Mouse (Mus musculus) midbrain, postnatal 0 days (tissue): Measurements from ENCODE around the gene Elk3. TPM values are rescaled to one million over a fixed set of nuclear protein-coding genes. Genes with fewer than 3 reads are reported as not detected.

ENCODE experiments used
- ATAC-seq: fragments of 200-750 bp; cut with Nextera tagmentation; 2 replicates; pipeline ENCODE4 v1.8.0; 2017; ENCODE audit warnings: moderate number of reproducible peaks, mild to moderate bottlenecking, moderate TSS enrichment, moderate library complexity; ENCODE audit not compliant: low FRiP score
- DNase-seq: peaks from one replicate; pipeline ENCODE4 v3.0.0-alpha.2; 2015; ENCODE audit warnings: low spot score
- H3K27ac ChIP-seq: fragments of 300-500 bp; sonication (generic); 2 replicates; pipeline ENCODE4 v1.5.1; 2014; ENCODE audit warnings: low read depth, mild to moderate bottlenecking, low read length, mixed read lengths
- H3K27me3 ChIP-seq: fragments of 300-500 bp; sonication (generic); 2 replicates; pipeline ENCODE4 v1.6.1; 2014; ENCODE audit warnings: low read length, control low read depth, mixed read lengths; ENCODE audit not compliant: insufficient read depth
- H3K36me3 ChIP-seq: fragments of 300-500 bp; sonication (generic); 2 replicates; pipeline ENCODE4 v1.6.1; 2014; ENCODE audit warnings: low read length, control low read depth, mixed read lengths; ENCODE audit not compliant: insufficient read depth
- H3K4me1 ChIP-seq: fragments of 300-500 bp; sonication (generic); 2 replicates; pipeline ENCODE4 v1.6.1; 2014; ENCODE audit warnings: mild to moderate bottlenecking, control low read depth, antibody characterized with exemption, low read length, mixed read lengths; ENCODE audit not compliant: insufficient read depth
- H3K4me2 ChIP-seq: fragments of 300-500 bp; sonication (generic); 2 replicates; pipeline ENCODE4 v1.6.1; 2014; ENCODE audit warnings: low read depth, mild to moderate bottlenecking, low read length, mixed read lengths; ENCODE audit not compliant: poor library complexity, severe bottlenecking
- H3K4me3 ChIP-seq: fragments of 300-500 bp; sonication (generic); 2 replicates; pipeline ENCODE4 v1.5.1; 2014; ENCODE audit warnings: low read depth, mild to moderate bottlenecking, low read length, moderate library complexity
- H3K9ac ChIP-seq: fragments of 300-500 bp; sonication (generic); replicated peaks from 2 replicates; pipeline ENCODE4 v1.6.1; 2014; ENCODE audit warnings: mild to moderate bottlenecking, low read length, moderate library complexity, mixed read lengths; ENCODE audit not compliant: poor library complexity, severe bottlenecking
- H3K9me3 ChIP-seq: fragments of 300-500 bp; sonication (generic); 2 replicates; pipeline ENCODE4 v1.6.1; 2016; ENCODE audit warnings: low read length, control low read depth
- CTCF ChIP-seq: IDR thresholded peaks from 2 replicates; pipeline ENCODE4 v1.5.1; 2016; ENCODE audit warnings: antibody characterized with exemption, mild to moderate bottlenecking
- WGBS: fragments of 180-500 bp; shearing (Covaris S2); extraction: QIAGEN DNeasy Blood & Tissue Kit; methylation state at CpG from one replicate; pipeline ENCODE4 v1.1.7; 2014; 5-methylcytosine and 5-hydroxymethylcytosine counted together
- polyA plus RNA-seq: library from polyadenylated mRNA; unstranded; fragments of >200 nt; fragmentation: Nextera tagmentation; extraction: Ambion mirVana; gene quantifications from 2 replicates; pipeline ENCODE4 v1.2.1, GENCODE M21; 2015
- total RNA-seq: library from RNA; depleted of rRNA; stranded (reverse); fragments of >200 nt; gene quantifications from 2 replicates; pipeline ENCODE4 v1.2.3, GENCODE M21; 2014

Gene Elk3
- total and polyA plus RNA-seq, 2 experiments from 2014 or later: 6.2 to 6.9 TPM

- 84% methylated on average over 16 of the region's 16 CpGs for WGBS
- H3K27me3 ChIP-seq: no peaks in the 10 kb centered on the region
- H3K4me3 ChIP-seq: no peak overlapping the region
- no peak overlapping the region for H3K4me2 ChIP-seq
- ATAC-seq (no peak), DNase-seq (no peak)
- H3K27ac ChIP-seq: no peak overlapping the region
- no peak overlapping the region for H3K9ac ChIP-seq
- no peaks in the 10 kb centered on the region for H3K4me1 ChIP-seq
- no peaks in the 10 kb centered on the region for H3K9me3 ChIP-seq
- H3K36me3 ChIP-seq: no peaks in the 10 kb centered on the region
- TF ChIP-seq CTCF: no peak
Observed at GRCm38 (mm10) chr10:93335828-93336461, 25.0 kb upstream of the Elk3 start.

DNA sequence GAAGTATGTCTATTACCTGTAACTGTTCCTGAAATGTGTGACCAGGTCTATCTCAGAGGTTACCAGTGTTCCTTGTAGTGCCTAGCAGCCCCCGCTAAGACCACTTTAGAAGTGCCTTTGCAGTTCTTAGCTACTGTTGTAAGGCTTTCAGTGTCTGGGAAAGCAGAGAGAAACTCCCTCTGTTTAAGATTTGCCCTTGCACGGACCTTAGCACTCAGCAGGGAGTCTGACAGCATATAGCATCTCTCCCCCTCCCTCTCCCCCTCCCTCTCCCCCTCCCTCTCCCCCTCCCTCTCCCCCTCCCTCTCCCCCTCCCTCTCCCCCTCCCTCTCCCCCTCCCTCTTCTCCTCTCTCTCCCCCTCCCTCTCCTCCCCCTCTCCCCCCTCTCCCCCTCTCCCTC is 24.1 kb upstream of the Elk3 start:
- WGBS: 42% methylated on average over 2 of the region's 2 CpGs
- ATAC-seq: no peak

GRCm38 (mm10) chr10:93333239-93333638 is 22.3 kb upstream of the Elk3 start:
- H3K27me3 ChIP-seq: no peaks in the 10 kb centered on the region
- no peaks in the 10 kb centered on the region for H3K4me1 ChIP-seq
- H3K36me3 ChIP-seq: no peaks in the 10 kb centered on the region
- WGBS: 84% methylated on average over 5 of the region's 5 CpGs
- TF ChIP-seq CTCF: no peak
- no peak for DNase-seq
- H3K4me3 ChIP-seq: no peak overlapping the region
- H3K9me3 ChIP-seq: no peaks in the 10 kb centered on the region
- no peak overlapping the region for H3K4me2 ChIP-seq
- ATAC-seq: no peak
- H3K9ac ChIP-seq: no peak overlapping the region
- no peak overlapping the region for H3K27ac ChIP-seq

More for the DNA sequence above, 24.1 kb upstream of the Elk3 start:
- Histone ChIP-seq H3K9me3 (no peaks in the 10 kb centered on the region), H3K36me3 (no peaks in the 10 kb centered on the region), H3K4me3 (no peak overlapping the region), H3K4me1 (no peaks in the 10 kb centered on the region), H3K27me3 (no peaks in the 10 kb centered on the region), H3K4me2 (no peak overlapping the region), H3K27ac (no peak overlapping the region), H3K9ac (no peak overlapping the region)
- DNase-seq: no peak
- no peak for TF ChIP-seq CTCF

DNA sequence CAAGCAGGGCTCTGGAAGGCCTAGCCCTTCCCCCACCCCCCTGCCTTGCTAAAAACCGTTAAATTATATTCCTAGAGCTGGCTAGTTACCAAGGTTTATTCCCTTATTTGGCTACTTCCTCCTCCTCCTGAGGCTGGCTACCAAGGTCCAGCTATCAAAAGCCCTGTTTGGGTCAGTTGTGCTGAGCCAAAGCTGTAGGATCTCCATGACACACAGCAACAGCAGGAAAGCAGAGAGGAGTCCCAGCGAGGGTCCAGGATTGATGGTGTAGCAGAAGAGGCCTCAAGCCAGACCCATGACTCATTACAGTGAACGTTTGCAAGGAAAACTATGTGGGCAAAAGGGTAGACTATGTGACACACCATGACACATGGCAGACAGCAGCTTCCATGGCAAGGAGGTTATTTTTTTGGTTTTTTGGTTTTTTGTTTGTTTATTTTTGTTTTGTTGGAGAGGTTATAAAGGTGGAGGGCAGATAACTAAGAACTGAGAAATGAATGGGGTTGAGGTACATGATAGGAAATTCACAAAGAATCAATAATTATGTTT is 21.4 kb upstream of the Elk3 start:
- H3K36me3 ChIP-seq: no peaks in the 10 kb centered on the region
- TF ChIP-seq CTCF: no peak
- H3K4me3 ChIP-seq: no peak overlapping the region
- H3K4me1 ChIP-seq: no peaks in the 10 kb centered on the region
- WGBS: 57% methylated on average over 3 of the region's 3 CpGs
- no peak overlapping the region for H3K4me2 ChIP-seq
- ATAC-seq (no peak), DNase-seq (no peak)
- no peaks in the 10 kb centered on the region for H3K27me3 ChIP-seq
- no peak overlapping the region for H3K27ac ChIP-seq
- H3K9ac ChIP-seq: no peak overlapping the region
- H3K9me3 ChIP-seq: no peaks in the 10 kb centered on the region

DNA sequence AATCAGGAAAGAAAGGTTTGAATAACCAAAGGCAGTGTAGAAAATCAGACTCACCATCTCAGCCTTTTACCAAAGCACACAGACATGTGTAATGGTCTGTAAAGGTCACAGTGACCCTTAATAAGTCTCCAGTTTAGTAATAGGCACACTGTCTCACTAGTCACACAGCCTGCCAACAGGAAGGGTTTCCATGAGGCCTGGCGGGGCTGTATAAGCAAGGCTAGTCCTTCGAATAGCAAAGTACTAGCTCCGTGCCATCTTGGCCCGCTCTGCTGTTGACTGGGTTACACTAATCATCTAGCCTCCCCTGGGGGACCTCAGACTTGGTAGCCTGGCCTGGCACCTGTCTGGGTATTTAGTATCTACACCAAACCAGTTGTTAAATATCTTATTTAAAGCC is 20.6 kb upstream of the Elk3 start:
- no peaks in the 10 kb centered on the region for H3K9me3 ChIP-seq
- no peak for TF ChIP-seq CTCF
- ATAC-seq (no peak), DNase-seq (no peak)
- no peak overlapping the region for H3K9ac ChIP-seq
- H3K4me3 ChIP-seq: no peak overlapping the region
- no peak overlapping the region for H3K27ac ChIP-seq
- H3K4me2 ChIP-seq: no peak overlapping the region
- H3K36me3 ChIP-seq: no peaks in the 10 kb centered on the region
- no peaks in the 10 kb centered on the region for H3K27me3 ChIP-seq
- 87% methylated on average over 4 of the region's 4 CpGs for WGBS
- H3K4me1 ChIP-seq: no peaks in the 10 kb centered on the region

DNA sequence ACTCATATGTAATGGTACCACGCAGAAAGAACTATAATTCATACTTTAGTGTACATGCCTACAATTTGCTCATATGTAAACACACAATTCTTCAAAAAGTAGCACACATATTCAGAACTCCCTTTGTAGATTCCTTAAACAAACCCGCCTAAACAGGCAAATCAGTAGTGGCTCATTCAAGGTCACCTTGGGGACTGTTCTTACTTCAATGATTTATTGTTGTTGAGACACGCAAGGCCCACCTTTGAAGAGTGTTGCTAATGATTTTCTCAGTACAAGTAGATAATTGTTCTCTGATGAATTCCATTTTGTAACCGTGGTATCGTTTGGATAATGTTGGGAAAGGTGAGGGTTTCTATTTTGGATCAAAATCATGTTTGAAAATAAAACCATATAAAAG is 17.4 kb upstream of the Elk3 start:
- no peak for ATAC-seq
- Histone ChIP-seq H3K4me1 (no peaks in the 10 kb centered on the region), H3K4me2 (no peak overlapping the region), H3K9ac (no peak overlapping the region), H3K27ac (no peak overlapping the region), H3K36me3 (no peaks in the 10 kb centered on the region), H3K4me3 (no peak overlapping the region), H3K9me3 (no peaks in the 10 kb centered on the region), H3K27me3 (no peaks in the 10 kb centered on the region)
- no peak for TF ChIP-seq CTCF
- DNase-seq: no peak
- 80% methylated on average over 5 of the region's 5 CpGs for WGBS
